Mouse (Mus musculus): ENCODE results near the gene Plekha3.
A peak's percentile ranks its signal among the peaks of the same experiment; 100 is the strongest.

Plekha3 gene

DNA sequence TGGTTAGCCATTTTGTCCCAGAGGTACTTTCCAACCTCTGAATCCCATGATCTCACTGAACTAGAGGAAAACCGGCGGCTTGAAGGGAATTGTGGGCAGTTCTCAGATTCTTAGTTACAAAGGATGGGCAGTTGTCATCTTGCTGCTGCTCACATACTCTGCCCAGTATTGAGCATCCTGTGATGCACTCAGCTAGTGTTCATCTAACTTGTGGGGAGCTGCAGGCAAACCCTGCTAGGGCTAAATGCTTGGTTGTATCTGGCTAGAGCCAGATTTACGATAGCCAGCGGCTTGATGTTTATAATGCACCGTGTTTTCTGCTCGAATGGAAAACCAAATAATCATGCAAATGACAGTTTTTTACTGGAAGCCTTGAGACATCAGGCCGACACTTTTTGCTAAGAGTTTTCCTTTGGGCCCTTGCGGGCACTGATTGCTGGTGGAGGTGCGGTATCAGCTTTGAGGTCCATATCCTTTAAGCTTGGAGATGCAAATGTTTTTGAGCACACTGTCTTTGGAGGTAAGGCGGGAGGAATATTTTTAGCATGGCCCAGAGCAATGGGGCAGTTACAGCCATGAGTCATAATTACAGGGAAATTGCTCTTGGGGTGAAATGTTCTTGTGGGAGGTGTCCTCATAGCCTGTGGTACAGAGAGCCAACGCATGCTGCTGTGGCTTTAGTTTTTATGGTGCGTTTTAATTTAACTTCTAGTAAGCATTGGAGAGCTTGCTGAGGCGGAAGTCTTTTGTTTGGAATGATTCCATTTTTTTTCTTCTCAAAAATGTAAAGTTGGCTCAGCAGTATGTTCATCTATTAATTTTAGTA lies 1.5 kb downstream of the Plekha3 start:
- DNase-seq (ENCODE audit: low spot score in 2 of 2), result no peak

DNA sequence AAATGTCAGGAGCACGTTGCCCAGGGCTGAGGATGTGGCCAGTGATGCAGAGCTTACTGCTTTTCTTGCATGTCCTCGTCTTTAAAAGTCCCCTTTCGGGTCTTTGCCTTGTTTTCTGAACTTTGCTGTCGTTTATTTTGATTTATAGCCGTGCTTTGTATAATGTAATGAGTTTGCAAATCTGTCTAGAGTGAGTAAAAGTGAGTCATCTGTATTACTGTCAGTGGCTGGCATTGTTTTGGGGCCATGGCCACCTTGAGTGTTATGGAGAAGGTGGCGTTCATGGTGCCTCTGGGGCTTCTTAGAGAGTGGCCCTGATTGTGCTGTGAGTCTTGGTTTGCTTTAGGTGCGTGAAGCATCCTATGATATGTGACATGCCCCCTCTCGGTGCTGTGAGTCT lies 7.2 kb downstream of the Plekha3 start:
- no peak for DNase-seq (ENCODE audit: low spot score in 2 of 2)

DNA sequence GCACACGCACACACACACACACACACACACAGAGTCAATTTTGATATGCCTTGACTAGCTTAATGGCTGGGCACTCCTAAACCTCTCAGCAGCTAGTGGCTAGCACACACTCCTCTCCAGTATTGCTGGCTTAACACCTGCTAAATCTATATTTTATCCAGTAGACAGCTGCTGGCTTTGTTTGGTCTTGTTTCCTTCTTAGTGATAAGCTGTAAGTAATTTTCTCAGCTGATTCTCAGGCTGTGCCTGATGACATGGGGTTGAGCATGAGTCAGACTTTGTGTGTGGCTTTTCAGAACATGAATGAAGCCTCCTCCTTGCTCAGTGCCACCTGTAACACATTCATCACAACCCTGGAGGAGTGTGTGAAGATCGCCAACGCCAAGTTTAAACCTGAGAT lies 11.9 kb downstream of the Plekha3 start:
- no peak for DNase-seq (ENCODE audit: low spot score in 2 of 2)

DNA sequence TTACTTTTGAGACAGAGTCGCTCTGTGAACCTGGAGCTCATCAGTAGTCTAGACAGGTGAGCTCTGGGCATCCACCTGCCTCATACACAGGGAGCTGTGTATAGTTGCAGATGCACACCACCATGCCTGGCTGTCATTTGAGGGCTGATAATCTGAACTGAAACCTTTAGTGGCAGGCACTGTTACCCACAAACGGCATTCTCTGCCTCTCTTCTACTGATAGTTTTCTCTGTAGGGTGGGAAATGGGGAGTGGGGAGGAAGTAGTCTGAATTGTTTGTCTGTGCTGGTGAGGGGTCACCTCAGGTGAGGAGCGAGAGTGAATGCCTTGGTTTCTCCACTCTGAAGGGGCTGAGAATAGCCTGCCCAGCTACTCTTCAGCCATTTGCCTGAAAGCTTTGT lies 12.5 kb downstream of the Plekha3 start:
- DNase-seq (ENCODE audit: low spot score in 2 of 2), result no peak

DNA sequence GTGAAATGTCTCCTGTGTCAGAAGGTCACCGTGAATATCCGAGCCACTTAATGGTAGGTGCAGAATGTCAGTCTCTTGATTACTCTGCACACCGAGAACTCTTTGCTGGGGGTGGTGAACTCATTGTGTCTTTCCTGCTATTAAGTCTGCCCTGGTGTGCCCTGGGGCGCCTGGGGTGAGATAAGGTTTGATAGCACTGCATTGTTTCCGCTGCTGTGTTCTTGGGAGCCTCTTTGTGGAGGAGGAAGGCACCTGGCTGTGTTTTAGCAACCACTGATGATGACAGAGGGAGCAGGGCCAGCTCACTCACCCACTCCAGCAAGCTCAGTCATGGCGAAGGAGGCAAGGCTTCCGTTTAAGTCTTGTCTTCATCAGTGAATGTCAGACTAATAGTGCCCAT lies 13.1 kb downstream of the Plekha3 start:
- no peak for DNase-seq (ENCODE audit: low spot score in 2 of 2)

DNA sequence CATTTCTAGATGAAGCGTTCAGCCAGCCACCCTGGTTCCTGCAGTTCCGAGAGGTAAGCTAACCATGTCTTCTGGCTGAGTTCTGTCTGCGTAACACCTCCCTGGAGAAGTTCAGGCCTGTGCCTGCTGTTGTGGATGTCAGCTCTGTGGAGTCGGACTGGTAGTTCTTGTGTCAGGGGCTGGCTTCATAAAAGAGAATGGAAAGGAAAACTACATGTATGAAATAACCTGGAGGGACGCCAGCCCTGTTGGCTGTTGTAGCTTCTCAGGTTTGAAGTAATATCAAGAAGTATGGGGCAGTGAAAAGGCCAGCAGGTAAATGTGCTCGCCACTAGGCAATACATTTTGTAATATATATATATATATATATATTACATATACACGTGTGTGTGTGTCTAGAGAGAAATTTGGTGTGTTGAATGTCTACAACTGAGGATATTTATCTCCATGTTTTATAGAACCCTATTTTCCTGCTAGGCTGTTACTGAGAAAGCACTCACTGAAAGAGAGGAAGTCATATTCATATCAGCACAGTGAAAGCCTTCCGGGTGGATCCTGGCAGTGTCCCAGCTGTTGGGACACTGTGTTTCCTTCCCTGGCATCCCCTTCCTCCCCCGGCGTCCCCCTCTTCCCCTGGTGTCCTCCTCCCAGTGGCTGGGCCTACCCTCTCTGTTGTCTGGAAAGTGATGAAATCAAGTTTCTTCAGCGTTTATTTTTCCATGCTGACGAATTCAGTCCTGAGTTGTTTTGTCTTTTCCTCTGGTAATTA lies 15.5 kb downstream of the Plekha3 start:
- peak in 1 of 2 experiments; percentile 57 for DNase-seq (ENCODE audit: low spot score in 2 of 2)

DNA sequence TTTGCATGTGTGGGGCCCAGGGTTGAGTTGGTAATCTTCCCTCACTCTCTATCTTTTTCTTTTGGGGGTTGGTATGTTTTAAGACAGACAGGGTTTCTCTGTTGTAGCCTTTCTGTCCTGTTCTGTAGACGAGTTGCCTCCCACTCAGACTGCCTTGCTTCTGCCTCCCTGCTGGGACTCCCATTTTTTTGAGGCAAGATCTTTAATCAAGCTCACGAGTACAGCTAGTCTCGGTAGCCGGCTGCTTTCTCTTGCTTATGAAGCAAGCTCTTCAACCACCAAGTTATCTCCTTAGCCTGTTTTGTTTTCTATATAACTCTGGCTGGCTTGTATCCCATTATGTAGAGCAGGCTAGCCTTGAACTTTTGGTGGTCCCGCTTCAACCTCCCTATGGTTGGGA lies 18.7 kb downstream of the Plekha3 start:
- no peak for DNase-seq (ENCODE audit: low spot score in 2 of 2)

DNA sequence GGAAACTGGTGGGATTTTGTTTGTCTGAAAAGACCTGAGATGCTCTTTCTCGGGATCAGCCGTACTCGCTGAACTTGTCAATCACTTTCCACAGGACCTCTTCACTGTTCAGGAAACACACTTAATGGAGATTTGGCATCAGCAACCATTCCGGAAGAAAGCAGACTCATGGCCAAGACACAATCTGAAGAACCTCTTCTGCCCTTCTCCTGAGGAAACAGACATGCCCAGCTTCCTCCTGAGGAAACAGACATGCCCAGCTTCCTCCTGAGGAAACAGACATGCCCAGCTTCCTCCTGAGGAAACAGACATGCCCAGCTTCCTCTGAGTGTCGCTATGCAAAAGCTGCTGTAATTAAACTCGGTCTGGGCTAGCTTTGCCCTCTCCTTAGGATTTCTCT lies 20.2 kb downstream of the Plekha3 start:
- DNase-seq (ENCODE audit: low spot score in 2 of 2), result no peak

DNA sequence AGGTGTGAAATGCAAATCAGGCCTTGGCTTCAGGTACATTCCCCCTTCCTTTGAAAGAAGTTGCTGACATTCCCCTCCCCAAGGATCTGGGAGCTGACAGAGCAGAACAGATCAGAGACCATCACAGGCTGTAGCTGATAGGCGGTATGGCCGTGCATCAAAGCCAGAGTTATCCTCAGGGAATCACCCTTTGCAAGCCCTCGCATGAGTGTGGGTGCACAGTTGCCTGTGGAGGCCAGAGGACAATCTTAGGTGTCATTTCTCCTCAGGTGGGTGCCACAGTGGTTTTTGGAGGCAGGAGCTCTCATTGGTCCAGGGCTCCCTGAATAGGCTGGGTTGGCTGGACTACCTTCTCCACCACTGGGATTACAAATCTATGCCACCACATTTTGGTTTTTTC lies 27.1 kb downstream of the Plekha3 start:
- DNase-seq (ENCODE audit: low spot score in 2 of 2), result no peak

DNA sequence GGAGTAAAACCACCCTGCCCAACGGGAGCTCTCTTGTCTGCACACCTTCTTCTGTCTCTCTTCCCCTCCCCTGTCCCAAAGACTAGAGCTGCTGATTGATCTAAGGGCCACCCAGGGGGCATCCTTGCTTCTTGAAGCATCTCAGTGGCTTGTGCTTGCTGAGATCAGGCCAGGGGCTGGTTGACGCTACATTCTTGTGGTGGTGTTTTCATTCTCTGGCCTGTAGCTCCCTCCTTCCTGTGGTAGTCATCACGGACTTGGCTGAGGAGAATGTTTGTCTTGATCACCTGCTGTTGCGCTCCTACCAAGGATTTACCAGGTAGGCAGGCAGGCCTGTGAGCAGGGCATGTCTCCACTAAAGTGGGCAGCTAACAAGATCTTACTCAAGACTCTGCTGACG lies 27.7 kb downstream of the Plekha3 start:
- no peak for DNase-seq (ENCODE audit: low spot score in 2 of 2)

DNA sequence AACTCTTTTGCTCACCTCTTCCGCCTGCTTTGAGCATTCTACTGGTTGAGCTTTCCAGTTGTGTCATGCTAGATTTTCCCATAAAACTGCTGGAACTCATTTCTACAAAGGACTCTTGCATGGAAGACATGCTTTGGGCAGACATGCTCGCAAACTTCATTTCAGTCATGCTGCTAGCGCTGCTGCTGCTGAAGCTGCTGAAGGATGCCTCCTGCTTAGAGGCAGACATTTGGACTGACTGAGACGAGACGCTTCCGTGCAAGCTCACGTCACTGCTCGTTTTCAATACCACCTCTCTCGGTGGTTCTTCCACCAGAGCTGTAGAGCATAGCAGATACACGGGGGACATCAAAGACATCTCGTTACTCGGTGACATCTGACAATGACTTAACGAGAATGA lies 30.6 kb downstream of the Plekha3 start:
- no peak for DNase-seq (ENCODE audit: low spot score in 2 of 2)

DNA sequence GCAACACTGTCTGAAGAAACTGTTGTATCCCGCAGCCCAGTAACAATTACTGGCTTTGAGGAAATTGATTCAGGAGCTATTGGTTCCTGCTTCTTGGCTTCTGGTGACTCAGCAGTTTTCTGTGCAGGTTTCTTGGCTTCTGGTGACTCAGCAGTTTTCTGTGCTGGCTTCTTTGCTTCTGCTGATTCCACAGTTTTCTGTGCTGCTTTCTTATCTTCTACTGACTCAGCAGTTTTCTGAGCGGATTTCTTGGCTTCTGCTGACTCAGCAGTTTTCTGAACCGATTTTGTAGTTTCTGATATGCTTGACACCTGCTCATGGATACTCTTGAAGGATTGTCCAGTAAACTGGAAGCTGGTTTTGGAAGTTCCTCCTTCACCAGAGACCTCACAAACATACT lies 33.4 kb downstream of the Plekha3 start:
- no peak for DNase-seq (ENCODE audit: low spot score in 2 of 2)

DNA sequence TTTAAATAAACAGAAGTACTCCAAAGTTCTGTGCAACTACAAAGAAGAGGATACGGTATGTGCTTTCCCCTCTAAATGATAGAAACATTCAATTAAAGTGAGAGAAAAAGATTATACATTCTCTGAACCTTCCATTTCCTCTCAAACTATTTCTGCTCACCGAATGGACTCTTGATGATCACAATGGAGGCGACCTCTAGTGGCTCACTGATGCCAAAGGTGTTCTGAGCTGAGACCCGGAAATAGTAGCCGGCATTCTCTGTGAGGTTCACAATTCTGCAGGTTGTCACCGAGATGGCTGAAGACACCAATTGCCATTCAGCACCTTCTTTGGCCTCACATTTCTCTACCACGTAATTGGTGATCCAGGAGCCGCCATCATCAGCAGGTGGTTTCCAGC lies 39.9 kb downstream of the Plekha3 start:
- no peak for DNase-seq (ENCODE audit: low spot score in 2 of 2)

DNA sequence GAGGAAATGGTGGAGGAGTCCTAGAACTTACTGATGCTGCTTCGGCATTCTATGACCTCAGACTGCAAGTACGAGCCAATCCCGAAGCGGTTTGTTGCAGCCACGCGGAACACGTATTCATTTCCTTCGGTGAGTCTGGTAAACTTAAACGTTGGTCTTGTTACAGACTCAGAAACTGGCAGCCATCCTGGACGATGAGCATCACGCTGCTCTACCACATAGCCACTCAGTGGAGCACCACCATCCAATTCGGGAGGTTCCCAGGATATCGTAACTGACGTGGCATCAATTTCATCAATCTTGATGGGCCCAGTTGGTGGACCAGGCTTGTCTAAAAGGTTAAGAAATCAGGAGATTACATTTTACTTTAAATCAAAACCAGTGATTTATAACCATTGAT lies 44.6 kb downstream of the Plekha3 start:
- DNase-seq (ENCODE audit: low spot score in 2 of 2), result no peak

Measured in urinary bladder, postnatal 36 days (tissue).